Mouse (Mus musculus): ENCODE data around the gene Trim14. TPM values are rescaled to one million over a fixed set of nuclear protein-coding genes. Genes with fewer than 3 reads are reported as not detected.

Trim14 gene
- total and polyA plus RNA-seq, 3 experiments, result 11.6 to 35.4 (median 26.5) TPM

- in situ Hi-C loops (cut with MboI; ENCODE audit: low pct_ligation_motif_present, low pct_unique_long_range_greater_than_20kb, low sequenced_read_pairs) (no loop called here), dilution Hi-C loops (cut with MboI; ENCODE audit: extremely low pct_ligation_motif_present, extremely low pct_unique_long_range_greater_than_20kb, low sequenced_read_pairs) (no loop called here)
- H3K9ac ChIP-seq (ENCODE audit: insufficient read depth, low read depth), result peak overlapping the region; percentile 51
- no peaks in the 10 kb centered on the region for H3K27me3 ChIP-seq (replicated peaks)
- peaks cover 24 to 25% of the 10 kb centered on the region in 2 experiments for H3K36me3 ChIP-seq (replicated peaks in 1 of 2; ENCODE audit: control insufficient read depth in 1 of 2, insufficient read depth in 1 of 2, low read length in 1 of 2)
- H3K79me2 ChIP-seq (replicated peaks; ENCODE audit: control insufficient read depth, extremely low read depth, insufficient read depth, poor library complexity, severe bottlenecking), result peaks cover 62% of the 10 kb centered on the region
- H3K4me3 ChIP-seq (replicated peaks in 1 of 3; ENCODE audit: low read depth in 2 of 3, low read length in 2 of 3, poor library complexity in 1 of 3), result no peak overlapping the region
- peaks cover 5% of the 10 kb centered on the region for H3K9me3 ChIP-seq (replicated peaks; ENCODE audit: low read length)
- TF ChIP-seq ZNF384 (IDR thresholded peaks at IDR 0.05; ENCODE audit: low read depth, low read length), result peak; percentile 76
- no peak for TF ChIP-seq GABPA (IDR thresholded peaks at IDR 0.05; ENCODE audit: insufficient replicate concordance, low read depth, low read length)
- no peak for TF ChIP-seq CTCF (conservative IDR thresholded peaks at IDR 0.05 in 1 of 2, IDR thresholded peaks at IDR 0.05 in 1 of 2; ENCODE audit: low read depth in 2 of 2, low read length in 2 of 2)
- peak; percentile 52; the same call in 1 of the 2 replicates for TF ChIP-seq EP300 (IDR thresholded peaks at IDR 0.05; ENCODE audit: low read length)
- 0 out of 2 replicates have a peak, but pooled peaks have one; percentile 28 for TF ChIP-seq BHLHE40 (IDR thresholded peaks at IDR 0.05; ENCODE audit: low read depth, low read length)
- no peak for TF ChIP-seq TBP (conservative IDR thresholded peaks at IDR 0.05; ENCODE audit: low read depth, low read length)
- 0 out of 2 replicates have a peak, but pooled peaks have one; percentile 36 for TF ChIP-seq MAZ (IDR thresholded peaks at IDR 0.05; ENCODE audit: low read depth, low read length)
- peak; percentile 57; the same call in 1 of the 2 replicates for TF ChIP-seq ELF1 (IDR thresholded peaks at IDR 0.05; ENCODE audit: low read depth, low read length)
- TF ChIP-seq MAFK (IDR thresholded peaks at IDR 0.05; ENCODE audit: insufficient replicate concordance, low read length), result no peak
- no peak for TF ChIP-seq NELFE (IDR thresholded peaks at IDR 0.05; ENCODE audit: low read depth, low read length)
- TF ChIP-seq CHD1 (IDR thresholded peaks at IDR 0.05; ENCODE audit: low read depth, low read length), result peak; percentile 58; the same call in 1 of the 2 replicates
- 0 out of 2 replicates have a peak, but pooled peaks have one; percentile 4 for TF ChIP-seq POLR2A (IDR thresholded peaks at IDR 0.05; ENCODE audit: low read depth, low read length)
- H3K4me2 ChIP-seq (ENCODE audit: insufficient read depth, low read depth, poor library complexity, severe bottlenecking), result peak overlapping the region; percentile 57; the same call in 1 of the 2 replicates
- H3K27ac ChIP-seq (ENCODE audit: insufficient read depth, low read depth), result peak overlapping the region; percentile 88
- peaks cover 58 to 79% of the 10 kb centered on the region in 2 experiments for H3K4me1 ChIP-seq (ENCODE audit: control insufficient read depth in 1 of 2, insufficient read depth in 2 of 2)
- no peak for DNase-seq (ENCODE audit: extremely low read depth)
Observed at GRCm38 (mm10) chr4:46566931-46567671, 31.2 kb upstream of the Trim14 start.

GRCm38 (mm10) chr4:46565393-46565955 is 29.5 kb upstream of the Trim14 start:
- Histone ChIP-seq H3K79me2 (replicated peaks; ENCODE audit: control insufficient read depth, extremely low read depth, insufficient read depth, poor library complexity, severe bottlenecking) (peaks cover 57% of the 10 kb centered on the region), H3K4me3 (replicated peaks in 1 of 3; ENCODE audit: low read depth in 2 of 3, low read length in 2 of 3, poor library complexity in 1 of 3) (no peak overlapping the region), H3K4me1 (ENCODE audit: control insufficient read depth in 1 of 2, insufficient read depth in 2 of 2) (peaks cover 71 to 90% of the 10 kb centered on the region in 2 experiments), H3K27me3 (replicated peaks) (no peaks in the 10 kb centered on the region), H3K27ac (ENCODE audit: insufficient read depth, low read depth) (peak overlapping the region; percentile 96), H3K4me2 (ENCODE audit: insufficient read depth, low read depth, poor library complexity, severe bottlenecking) (0 out of 2 replicates have a peak overlapping the region, but pooled peaks have one; percentile 58), H3K9me3 (replicated peaks; ENCODE audit: low read length) (peaks cover 4% of the 10 kb centered on the region), H3K9ac (ENCODE audit: insufficient read depth, low read depth) (peak overlapping the region; percentile 51; the same call in 1 of the 2 replicates), H3K36me3 (replicated peaks in 1 of 2; ENCODE audit: control insufficient read depth in 1 of 2, insufficient read depth in 1 of 2, low read length in 1 of 2) (peaks cover 31% of the 10 kb centered on the region in 2 experiments)
- TF ChIP-seq TBP (conservative IDR thresholded peaks at IDR 0.05; ENCODE audit: low read depth, low read length) (0 out of 2 replicates have a peak, but pooled peaks have one; percentile 12), TCF12 (IDR thresholded peaks at IDR 0.05; ENCODE audit: low read depth, low read length) (0 out of 2 replicates have a peak, but pooled peaks have one; percentile 12), CTCF (conservative IDR thresholded peaks at IDR 0.05 in 1 of 2, IDR thresholded peaks at IDR 0.05 in 1 of 2; ENCODE audit: low read depth in 2 of 2, low read length in 2 of 2) (no peak), CHD2 (IDR thresholded peaks at IDR 0.05; ENCODE audit: low read length) (peak; percentile 50; the same call in 1 of the 2 replicates), ZNF384 (IDR thresholded peaks at IDR 0.05; ENCODE audit: low read depth, low read length) (peak; percentile 2; the same call in 1 of the 2 replicates), UBTF (IDR thresholded peaks at IDR 0.05; ENCODE audit: low read depth, low read length) (no peak), IRF4 (IDR thresholded peaks at IDR 0.05; ENCODE audit: low read depth, low read length) (no peak), ELF1 (IDR thresholded peaks at IDR 0.05; ENCODE audit: low read depth, low read length) (0 out of 2 replicates have a peak, but pooled peaks have one; percentile 14)
- DNase-seq (ENCODE audit: extremely low read depth), result no peak
- in situ Hi-C loops (cut with MboI; ENCODE audit: low pct_ligation_motif_present, low pct_unique_long_range_greater_than_20kb, low sequenced_read_pairs) (no loop called here), dilution Hi-C loops (cut with MboI; ENCODE audit: extremely low pct_ligation_motif_present, extremely low pct_unique_long_range_greater_than_20kb, low sequenced_read_pairs) (no loop called here)

Measured in CH12.LX (cell line).